In genomic region chr2:45356558-45357170, GRCm38 (mm10) we compare ENCODE assay signal across 22 mouse cellular contexts.
DNase-seq lines count a peak whose midpoint lies in the region; ATAC-seq lines count a peak whose summit lies in the region.
"Had no signal": no experiment of that assay in that cellular context is flagged by ENCODE, and none has a peak within 500 bp of the region (broad histone marks: within the 10 kb centered on the region; RNA-seq: fewer than 3 reads in every experiment).

No protein-coding gene starts in this region.

- no peaks in the 10 kb centered on the region for H3K4me1 ChIP-seq in kidney, embryonic 15.5 days
- no peaks in the 10 kb centered on the region for H3K4me1 ChIP-seq in midbrain, embryonic 15.5 days
- H3K4me1 ChIP-seq in midbrain, embryonic 11.5 days (ENCODE audit: control insufficient read depth, insufficient read depth, low read length): no peaks in the 10 kb centered on the region
- no peaks in the 10 kb centered on the region for H3K4me1 ChIP-seq in embryonic facial prominence, embryonic 14.5 days (ENCODE audit: control insufficient read depth, insufficient read depth, low read length)
- no peaks in the 10 kb centered on the region for H3K4me1 ChIP-seq in heart, embryonic 12.5 days (replicated peaks)
- H3K4me1 ChIP-seq: embryonic facial prominence, embryonic 15.5 days; hindbrain, embryonic 10.5 days; limb, embryonic 15.5 days; neural tube, embryonic 12.5 days had no signal

- no peak overlapping the region for H3K27ac ChIP-seq in kidney, embryonic 15.5 days
- no peak overlapping the region for H3K27ac ChIP-seq in midbrain, embryonic 15.5 days
- H3K27ac ChIP-seq in midbrain, embryonic 11.5 days (ENCODE audit: low read depth, low read length): no peak overlapping the region
- no peak overlapping the region for H3K27ac ChIP-seq in embryonic facial prominence, embryonic 14.5 days (replicated peaks; ENCODE audit: low read depth, low read length)
- H3K27ac ChIP-seq in heart, embryonic 12.5 days (ENCODE audit: poor library complexity, severe bottlenecking): no peak overlapping the region
- H3K27ac ChIP-seq: embryonic facial prominence, embryonic 15.5 days; heart, embryonic 15.5 days; hindbrain, embryonic 10.5 days; limb, embryonic 15.5 days; neural tube, embryonic 12.5 days; stomach, postnatal 0 days had no signal

- no peaks in the 10 kb centered on the region for H3K9me3 ChIP-seq in kidney, embryonic 15.5 days (replicated peaks)
- no peaks in the 10 kb centered on the region for H3K9me3 ChIP-seq in midbrain, embryonic 15.5 days
- no peaks in the 10 kb centered on the region for H3K9me3 ChIP-seq in midbrain, embryonic 11.5 days (ENCODE audit: control insufficient read depth, low read length)
- no peaks in the 10 kb centered on the region for H3K9me3 ChIP-seq in embryonic facial prominence, embryonic 14.5 days (ENCODE audit: control insufficient read depth, low read length)
- no peaks in the 10 kb centered on the region for H3K9me3 ChIP-seq in heart, embryonic 12.5 days (replicated peaks)
- H3K9me3 ChIP-seq: embryonic facial prominence, embryonic 15.5 days; heart, embryonic 15.5 days; hindbrain, embryonic 10.5 days; limb, embryonic 15.5 days; neural tube, embryonic 12.5 days had no signal

- peak; percentile 66; the same call in 1 of the 2 replicates for ATAC-seq in kidney, embryonic 15.5 days (replicated peaks; ENCODE audit: low FRiP score)
- ATAC-seq in midbrain, embryonic 15.5 days (replicated peaks): peak; percentile 50
- no peak for ATAC-seq in midbrain, embryonic 11.5 days (ENCODE audit: low FRiP score)
- no peak for ATAC-seq in embryonic facial prominence, embryonic 14.5 days (ENCODE audit: low read depth)
- no peak for ATAC-seq in heart, embryonic 12.5 days (ENCODE audit: insufficient number of reproducible peaks, low FRiP score)
- ATAC-seq: inflammation-experienced regulatory T-cells, adult 6 months; liver, postnatal 0 days had no signal

- H3K27me3 ChIP-seq in kidney, embryonic 15.5 days: no peaks in the 10 kb centered on the region
- no peaks in the 10 kb centered on the region for H3K27me3 ChIP-seq in midbrain, embryonic 15.5 days (replicated peaks)
- no peaks in the 10 kb centered on the region for H3K27me3 ChIP-seq in midbrain, embryonic 11.5 days (ENCODE audit: control insufficient read depth, insufficient read depth, low read length)
- no peaks in the 10 kb centered on the region for H3K27me3 ChIP-seq in embryonic facial prominence, embryonic 14.5 days (replicated peaks; ENCODE audit: control insufficient read depth, insufficient read depth, low read length)
- H3K27me3 ChIP-seq in heart, embryonic 12.5 days (replicated peaks): no peaks in the 10 kb centered on the region
- H3K27me3 ChIP-seq: embryonic facial prominence, embryonic 15.5 days; heart, embryonic 15.5 days; limb, embryonic 15.5 days; neural tube, embryonic 12.5 days had no signal

- no peak for DNase-seq in kidney, postnatal 4 days
- DNase-seq in midbrain, embryonic 11.5 days (ENCODE audit: low spot score, missing footprints): no peak
- peak; percentile 48 for DNase-seq in embryonic facial prominence, embryonic 14.5 days (ENCODE audit: low spot score)
- DNase-seq in retina, adult 2 months (ENCODE audit: low read depth, low spot score): peak; percentile 1
- DNase-seq in adrenal gland, adult 18-20 months (ENCODE audit: low spot score in 2 of 2): no peak
- DNase-seq: gastrocnemius, postnatal 10 days; heart, adult 18-20 months; kidney, adult 8-10 months; liver, postnatal 0 days; lung, postnatal 36 days; right cerebral cortex, postnatal 25 days; thymus, postnatal 25 days had no signal

- H3K4me3 ChIP-seq in kidney, embryonic 15.5 days (replicated peaks): no peak overlapping the region
- H3K4me3 ChIP-seq in midbrain, embryonic 15.5 days: no peak overlapping the region
- no peak overlapping the region for H3K4me3 ChIP-seq in midbrain, embryonic 11.5 days (ENCODE audit: low read depth, low read length)
- H3K4me3 ChIP-seq in embryonic facial prominence, embryonic 14.5 days (ENCODE audit: low read depth, low read length): no peak overlapping the region
- H3K4me3 ChIP-seq in heart, embryonic 12.5 days: no peak overlapping the region
- H3K4me3 ChIP-seq: embryonic facial prominence, embryonic 15.5 days; heart, embryonic 15.5 days; hindbrain, embryonic 10.5 days; limb, embryonic 15.5 days; neural tube, embryonic 12.5 days had no signal

- no peak overlapping the region for H3K9ac ChIP-seq in kidney, embryonic 15.5 days
- H3K9ac ChIP-seq in midbrain, embryonic 15.5 days: no peak overlapping the region
- no peak overlapping the region for H3K9ac ChIP-seq in midbrain, embryonic 11.5 days (ENCODE audit: low read length)
- no peak overlapping the region for H3K9ac ChIP-seq in embryonic facial prominence, embryonic 14.5 days (ENCODE audit: low read depth, low read length)
- no peak overlapping the region for H3K9ac ChIP-seq in heart, embryonic 12.5 days
- H3K9ac ChIP-seq: embryonic facial prominence, embryonic 15.5 days; heart, embryonic 15.5 days; limb, embryonic 15.5 days; liver, postnatal 0 days; neural tube, embryonic 12.5 days had no signal

- no peak overlapping the region for H3K4me2 ChIP-seq in kidney, embryonic 15.5 days
- no peak overlapping the region for H3K4me2 ChIP-seq in midbrain, embryonic 15.5 days
- no peak overlapping the region for H3K4me2 ChIP-seq in midbrain, embryonic 11.5 days
- H3K4me2 ChIP-seq in embryonic facial prominence, embryonic 14.5 days (ENCODE audit: low read depth, low read length): no peak overlapping the region
- H3K4me2 ChIP-seq in heart, embryonic 12.5 days: no peak overlapping the region
- H3K4me2 ChIP-seq: heart, embryonic 15.5 days; limb, embryonic 15.5 days; neural tube, embryonic 12.5 days had no signal

- no peaks in the 10 kb centered on the region for H3K36me3 ChIP-seq in kidney, embryonic 15.5 days
- H3K36me3 ChIP-seq in midbrain, embryonic 15.5 days (replicated peaks): no peaks in the 10 kb centered on the region
- H3K36me3 ChIP-seq in midbrain, embryonic 11.5 days (ENCODE audit: control insufficient read depth, insufficient read depth, low read length): no peaks in the 10 kb centered on the region
- H3K36me3 ChIP-seq in embryonic facial prominence, embryonic 14.5 days (ENCODE audit: control insufficient read depth, insufficient read depth, low read length): no peaks in the 10 kb centered on the region
- no peaks in the 10 kb centered on the region for H3K36me3 ChIP-seq in heart, embryonic 12.5 days
- H3K36me3 ChIP-seq: embryonic facial prominence, embryonic 15.5 days; heart, embryonic 15.5 days; hindbrain, embryonic 10.5 days; limb, embryonic 15.5 days; neural tube, embryonic 12.5 days had no signal

- 72% methylated on average over 8 of the region's 8 CpGs for WGBS in kidney, embryonic 15.5 days
- 65% methylated on average over 8 of the region's 8 CpGs for WGBS in midbrain, embryonic 15.5 days
- 83% methylated on average over 8 of the region's 8 CpGs for WGBS in midbrain, embryonic 11.5 days
- 55% methylated on average over 8 of the region's 8 CpGs for WGBS in embryonic facial prominence, embryonic 14.5 days
- WGBS in heart, embryonic 12.5 days: 78% methylated on average over 8 of the region's 8 CpGs

Comparison
In these comparisons a context has a peak if more than half of its experiments do, and no peak if none do; other contexts are left out.
1. ATAC-seq: peak in kidney, embryonic 15.5 days (single experiment) and midbrain, embryonic 15.5 days (single experiment); none in midbrain, embryonic 11.5 days (single experiment), embryonic facial prominence, embryonic 14.5 days (single experiment) and heart, embryonic 12.5 days (single experiment).
2. DNase-seq: peak in embryonic facial prominence, embryonic 14.5 days (single experiment) and retina, adult 2 months (single experiment); none in kidney, postnatal 4 days (0 of 2), midbrain, embryonic 11.5 days (single experiment) and adrenal gland, adult 18-20 months (0 of 2).